Mouse (Mus musculus) cerebellum, postnatal 14 days (tissue): ENCODE results near the gene Prf1.

Experiments used
- DNase-seq, 2 experiments: peaks; one replicate each; pipeline ENCODE4 v3.0.0; 2021; ENCODE audit warnings: mixed read lengths in 2 of 2

The Prf1 gene

DNA sequence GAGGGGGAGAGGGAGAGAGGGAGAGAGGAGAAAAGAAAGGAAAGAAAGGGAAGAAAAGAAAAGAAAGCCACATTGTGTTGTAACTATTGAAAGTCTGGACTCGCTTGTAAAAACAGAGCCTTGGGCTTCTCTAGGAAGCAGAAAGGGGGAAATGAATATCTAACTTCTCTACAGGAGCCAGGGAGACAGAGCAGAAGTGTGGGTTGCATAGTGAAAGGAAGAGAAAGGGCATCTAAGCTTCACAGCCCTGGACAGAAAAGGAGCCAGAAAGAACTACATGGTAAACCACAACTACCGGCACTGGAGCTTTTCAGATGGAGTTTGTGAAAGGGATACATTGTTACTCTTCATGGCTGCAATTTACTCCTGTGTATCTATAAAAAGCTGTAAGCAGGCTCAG is 7.2 kb upstream of the Prf1 start:
- no peak for DNase-seq

DNA sequence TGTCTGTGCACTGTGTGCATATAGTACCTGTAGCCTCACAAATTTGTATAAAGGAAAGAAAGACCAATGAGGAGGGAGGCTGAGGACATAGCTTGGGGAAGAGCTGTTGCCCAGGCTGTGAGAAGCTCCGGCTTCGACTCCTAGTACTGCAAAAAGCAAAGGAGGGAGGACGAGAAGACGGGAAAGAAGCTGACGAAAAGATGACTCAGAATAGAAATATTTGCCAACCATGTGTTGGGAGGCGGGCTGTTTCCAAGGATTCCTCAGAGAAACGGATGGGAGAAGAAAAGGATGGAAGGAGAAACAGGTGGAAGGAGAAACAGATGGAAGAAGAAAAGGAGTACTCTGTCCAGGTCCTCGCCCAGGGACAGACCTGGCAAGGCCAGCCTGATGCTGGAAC is 3.4 kb upstream of the Prf1 start:
- DNase-seq: no peak

DNA sequence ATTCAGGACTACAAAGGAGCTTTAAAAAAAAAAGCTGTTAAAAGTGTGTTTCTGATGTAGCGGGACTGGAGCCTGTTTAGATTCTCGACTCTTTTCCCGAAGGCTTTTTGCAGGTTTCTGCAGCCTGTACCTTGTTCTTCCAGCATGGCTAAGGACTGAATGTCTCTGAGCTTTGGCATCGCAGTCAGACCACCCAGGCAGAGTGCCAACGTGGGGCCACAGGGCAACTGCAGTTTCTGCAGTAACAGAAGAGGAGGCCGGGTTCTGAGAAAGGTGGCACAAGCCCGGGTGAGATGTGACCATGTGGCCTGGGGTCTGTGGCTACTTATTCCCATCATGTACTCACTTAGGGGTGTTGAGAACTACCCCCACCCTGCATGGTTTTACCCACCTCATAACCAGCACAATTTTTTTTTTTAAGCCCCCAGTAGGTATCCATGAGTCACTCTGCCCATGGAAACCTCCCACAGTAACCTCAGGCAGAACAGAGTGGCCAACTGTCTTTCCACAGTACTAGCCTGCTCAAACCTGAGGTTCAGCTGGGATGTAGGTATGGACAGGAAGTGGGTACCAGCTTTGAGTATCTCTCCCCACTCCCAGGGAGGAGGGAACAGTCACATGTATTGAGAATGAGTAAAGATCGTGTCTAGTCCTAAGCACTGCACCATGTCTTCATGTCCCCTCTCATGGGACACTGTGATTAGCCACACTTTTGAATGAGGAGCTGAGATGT is 754 bp upstream of the Prf1 start:
- DNase-seq: peak; percentile 38 to 44

DNA sequence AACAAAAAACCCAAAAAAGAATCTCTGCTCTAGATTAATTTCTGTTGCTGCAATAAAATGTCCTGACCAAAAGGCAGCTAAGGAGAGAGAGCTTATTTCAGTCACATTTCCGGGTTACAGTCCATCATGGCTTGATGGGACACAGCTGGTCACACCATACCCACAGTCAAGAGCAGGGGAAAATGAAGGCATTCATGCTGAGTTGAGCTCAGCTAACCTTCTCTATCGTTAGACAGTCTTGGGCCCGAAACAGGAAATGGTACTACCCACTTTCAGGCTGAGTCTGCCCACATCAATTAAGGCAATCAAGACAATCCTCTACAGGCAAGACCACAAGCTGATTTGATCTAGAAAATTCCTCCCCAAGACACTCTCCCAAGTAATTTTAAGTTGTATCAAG is 3.4 kb downstream of the Prf1 start:
- no peak for DNase-seq

DNA sequence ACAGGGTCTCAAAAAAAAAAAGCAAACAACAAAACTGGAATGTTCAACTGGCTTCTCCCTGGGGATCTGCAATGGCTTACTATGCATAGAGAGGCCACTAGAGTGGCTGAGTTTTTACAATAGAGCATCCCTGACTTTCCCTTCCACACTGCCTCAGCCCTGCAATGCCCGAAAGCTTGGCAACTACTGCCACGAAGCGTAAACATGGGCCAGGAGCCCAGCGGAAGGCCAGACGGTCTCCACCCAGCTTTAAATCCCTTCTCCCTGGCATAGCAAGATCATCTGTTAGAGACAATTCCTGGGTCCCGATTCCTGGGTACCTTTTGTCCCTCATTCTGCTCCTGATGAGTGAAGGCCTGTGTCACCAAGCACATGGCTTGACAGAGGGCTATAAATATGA is 6.4 kb downstream of the Prf1 start:
- peak; percentile 74 for DNase-seq

DNA sequence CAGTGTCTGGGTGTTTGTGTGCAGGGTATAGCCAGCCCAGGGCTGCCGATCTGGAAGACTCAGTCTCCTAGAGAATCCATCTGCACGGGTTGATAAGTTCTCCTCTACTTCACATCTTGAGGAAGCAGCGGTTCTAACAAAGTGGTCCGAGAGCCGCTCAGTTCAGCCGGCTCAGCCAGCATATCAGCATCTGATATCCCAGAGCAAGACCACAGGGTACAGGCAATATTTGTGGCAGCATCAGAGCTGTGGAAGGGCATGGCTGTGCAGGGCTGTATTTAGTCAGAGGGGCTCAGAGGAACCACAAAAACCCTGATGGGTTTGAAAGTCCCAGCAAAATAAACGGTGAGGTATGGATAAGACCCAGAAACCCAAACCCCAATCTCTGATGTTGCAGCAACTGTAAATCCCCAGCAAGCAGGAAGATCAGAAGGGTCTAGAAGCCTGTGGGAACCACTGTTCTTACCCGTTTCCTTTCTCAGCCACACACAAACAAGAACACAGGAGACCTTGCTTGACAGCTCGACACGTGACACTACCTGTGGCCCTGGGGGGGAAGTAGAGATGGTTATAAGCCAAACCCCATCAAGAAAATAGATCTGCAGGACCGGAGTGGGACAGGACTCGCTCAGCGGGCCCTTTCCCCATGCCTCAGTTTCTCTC is 8.4 kb downstream of the Prf1 start:
- DNase-seq: no peak

DNA sequence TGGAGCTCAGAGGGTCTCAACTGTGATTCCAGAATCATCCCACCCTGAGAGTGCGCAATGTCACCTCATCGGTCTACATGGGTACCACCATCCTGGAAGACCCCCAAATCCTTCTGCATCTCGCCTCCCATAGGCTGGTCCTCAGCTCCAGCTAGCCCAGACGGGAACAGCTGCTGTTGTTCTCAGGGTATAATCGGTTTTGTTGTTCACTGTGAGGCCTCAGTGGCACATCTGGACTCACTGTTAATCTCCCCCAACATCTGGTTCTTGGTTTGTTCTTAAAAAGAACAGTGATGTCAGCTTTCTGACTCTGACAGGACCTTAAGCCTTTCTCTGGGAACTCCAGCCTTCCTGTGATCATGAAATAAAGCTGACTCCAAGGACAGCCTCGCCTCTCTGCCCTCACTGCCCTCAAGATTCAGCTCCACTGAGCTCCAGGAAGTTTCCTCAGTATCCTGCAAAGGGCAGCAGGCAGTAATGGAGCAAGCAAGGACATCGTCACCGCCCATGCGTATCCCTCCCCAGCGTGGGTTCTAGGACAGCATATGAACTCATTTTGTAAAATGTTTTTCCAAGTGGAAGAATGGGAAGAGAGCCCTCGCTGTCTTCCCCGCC is 11.2 kb downstream of the Prf1 start:
- no peak for DNase-seq

DNA sequence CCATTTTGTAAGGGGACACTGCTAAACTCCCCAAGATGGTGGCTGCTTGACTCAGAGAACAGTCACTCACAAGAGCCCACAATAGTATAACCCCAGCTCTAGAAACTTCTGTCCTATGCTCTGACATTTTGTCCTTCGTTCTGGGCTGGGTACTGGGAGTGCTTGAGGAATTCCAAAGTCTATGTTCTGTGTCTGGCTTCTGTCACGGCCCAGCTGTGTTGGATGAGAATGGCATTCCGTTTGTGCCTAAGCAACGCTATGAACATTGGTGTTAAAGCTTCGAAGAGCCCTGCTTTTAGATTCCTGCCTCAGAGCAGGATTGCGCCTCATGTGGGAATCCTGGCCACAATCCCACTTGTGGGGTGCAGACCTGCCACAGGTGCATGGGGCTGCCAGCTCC is 14.5 kb downstream of the Prf1 start:
- no peak for DNase-seq

DNA sequence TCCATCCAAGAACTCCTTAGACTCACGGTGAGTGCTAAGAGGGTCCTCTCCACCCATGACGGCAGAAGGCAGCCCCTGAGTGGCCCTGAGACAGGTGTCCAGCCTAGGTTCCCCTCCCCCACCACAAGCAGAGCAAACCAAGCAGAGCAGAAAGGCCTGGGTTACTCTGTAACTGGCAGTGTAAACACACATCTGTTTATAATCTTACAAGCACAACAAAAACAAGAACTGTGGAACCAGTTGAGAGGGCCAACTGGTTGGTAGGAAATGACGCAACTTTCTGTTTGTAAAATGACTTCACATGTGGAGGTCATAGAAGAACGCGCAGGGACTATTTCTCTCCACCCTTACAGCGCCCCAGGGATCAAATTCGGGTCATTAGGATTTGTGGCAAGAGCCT is 15.1 kb downstream of the Prf1 start:
- DNase-seq: no peak

DNA sequence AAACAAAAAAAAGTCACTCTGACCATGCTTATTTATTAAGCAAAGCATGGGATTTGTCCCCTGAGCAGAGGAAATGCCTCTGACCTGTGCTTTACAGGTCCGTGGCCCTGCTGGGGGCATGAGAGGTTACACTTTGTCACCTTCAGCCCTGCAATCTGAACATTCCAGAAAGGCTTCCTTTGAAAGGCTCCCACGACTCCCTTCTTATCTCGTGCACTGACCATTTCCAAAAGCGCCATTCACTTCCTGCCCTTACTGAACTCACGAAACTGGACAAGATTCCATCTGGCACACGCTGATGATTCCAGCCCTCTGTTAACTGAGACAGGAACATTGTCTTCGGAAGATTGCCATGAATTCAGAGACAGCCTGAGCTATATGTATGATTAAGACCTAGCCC is 16.1 kb downstream of the Prf1 start:
- no peak for DNase-seq

DNA sequence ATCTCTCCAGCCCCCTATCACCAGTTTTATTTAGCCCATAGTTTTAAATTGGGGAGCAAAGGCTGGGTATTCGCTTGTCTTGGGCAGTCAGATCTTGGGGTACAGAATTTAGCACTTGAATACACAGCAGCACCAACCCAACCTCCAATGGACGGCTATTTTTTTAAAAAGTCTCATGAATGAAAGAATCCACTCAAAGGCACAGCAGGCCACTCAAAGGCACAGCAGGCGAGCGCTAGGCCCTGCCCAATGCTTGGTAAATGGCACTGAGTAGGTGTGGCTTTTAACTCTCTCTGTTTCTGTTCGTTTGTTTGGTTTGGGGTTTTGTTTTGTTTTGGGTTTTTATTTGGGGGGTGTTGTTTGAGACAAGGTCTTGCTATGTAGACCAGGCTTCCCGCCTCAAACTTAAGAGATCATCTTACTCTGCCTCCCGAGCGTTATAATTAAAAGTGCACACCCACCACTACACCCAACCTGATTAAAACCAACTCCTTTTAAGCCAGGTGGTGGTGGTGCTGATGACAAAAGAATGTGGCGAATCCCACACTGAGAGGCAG is 17.8 kb downstream of the Prf1 start:
- no peak for DNase-seq

DNA sequence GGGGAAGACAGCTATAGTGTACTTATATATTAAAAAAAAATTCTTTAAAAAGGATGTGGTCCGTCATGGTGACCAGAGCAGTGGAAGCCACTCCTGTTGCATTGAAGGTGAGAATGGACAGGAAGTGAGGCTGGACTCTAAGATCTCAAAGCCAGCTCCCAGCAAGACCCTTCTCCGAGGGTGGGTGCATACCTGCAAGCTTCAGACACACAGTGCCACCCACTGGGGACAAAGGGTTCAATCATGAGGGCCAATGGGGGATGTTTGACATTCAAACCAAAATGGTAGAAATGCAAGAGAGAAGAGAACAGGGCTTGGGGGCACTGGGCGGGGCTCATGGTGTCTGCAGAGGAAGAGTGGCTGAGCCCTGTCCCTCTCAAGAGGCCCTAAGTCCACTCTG is 20.9 kb downstream of the Prf1 start:
- DNase-seq: no peak

DNA sequence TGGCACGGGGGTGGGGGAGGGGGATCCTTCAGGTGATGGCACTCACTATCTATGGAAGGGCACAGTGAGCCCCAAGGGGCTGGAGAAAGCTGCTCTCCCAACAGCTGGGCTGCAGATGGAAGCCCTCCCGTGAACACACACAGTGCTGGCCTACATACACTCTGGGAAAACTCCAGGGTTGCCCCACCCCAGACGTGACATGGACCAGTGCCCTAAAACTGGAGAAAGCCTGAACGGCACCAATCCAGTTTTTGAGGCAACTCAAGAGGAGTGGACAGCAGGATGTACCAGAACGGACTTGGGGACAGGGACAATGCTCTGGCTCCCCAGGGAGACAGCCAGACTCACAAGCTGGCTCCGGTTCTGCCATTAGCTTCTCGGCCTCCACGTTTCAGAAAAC is 27.1 kb downstream of the Prf1 start:
- DNase-seq: no peak

DNA sequence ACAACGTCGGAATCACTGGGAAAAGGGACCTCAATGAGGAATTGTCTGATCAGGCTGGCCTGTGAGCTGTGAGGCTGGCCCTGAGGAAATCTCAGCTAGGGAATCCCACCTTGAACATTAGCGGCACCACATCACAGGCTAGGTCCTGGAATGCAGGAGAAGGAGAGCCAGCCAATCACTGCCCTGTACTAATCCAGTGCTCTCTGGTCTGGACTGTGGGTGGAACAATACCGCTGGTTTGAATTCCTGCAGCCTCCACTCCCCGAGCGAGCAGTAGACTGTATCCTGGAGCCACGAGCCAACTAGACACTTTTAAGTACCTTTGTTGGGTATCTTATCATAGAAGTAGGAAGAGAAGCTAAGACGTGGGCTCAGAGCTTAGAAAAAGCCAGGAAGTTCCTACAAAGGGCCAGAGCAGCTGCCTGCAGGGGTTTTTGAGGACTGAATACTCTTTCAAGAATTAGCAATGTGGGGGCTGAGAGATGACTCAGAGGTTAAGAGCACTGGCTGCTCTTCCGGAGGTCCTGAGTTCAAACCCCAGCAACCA is 28.2 kb downstream of the Prf1 start:
- no peak for DNase-seq

DNA sequence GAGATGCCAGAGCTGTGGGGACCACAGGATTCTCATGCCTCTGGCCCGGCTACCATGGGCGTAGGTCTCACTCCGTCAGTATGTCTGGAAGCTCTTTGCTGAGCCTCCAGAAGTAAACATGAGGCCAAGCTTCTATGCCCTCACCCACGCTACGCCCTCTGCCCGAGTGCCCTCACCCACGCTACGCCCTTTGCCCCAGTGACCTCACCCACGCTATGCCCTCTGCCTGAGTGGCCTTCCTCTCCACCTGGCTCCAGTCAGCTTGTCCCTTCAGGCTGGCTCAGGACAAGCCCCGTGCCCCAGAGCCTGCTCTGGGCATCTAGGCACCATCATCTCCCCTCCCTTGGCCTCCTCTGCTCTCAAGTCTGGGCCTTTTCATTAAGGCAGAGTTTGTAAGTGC is 29.9 kb downstream of the Prf1 start:
- DNase-seq: no peak

DNA sequence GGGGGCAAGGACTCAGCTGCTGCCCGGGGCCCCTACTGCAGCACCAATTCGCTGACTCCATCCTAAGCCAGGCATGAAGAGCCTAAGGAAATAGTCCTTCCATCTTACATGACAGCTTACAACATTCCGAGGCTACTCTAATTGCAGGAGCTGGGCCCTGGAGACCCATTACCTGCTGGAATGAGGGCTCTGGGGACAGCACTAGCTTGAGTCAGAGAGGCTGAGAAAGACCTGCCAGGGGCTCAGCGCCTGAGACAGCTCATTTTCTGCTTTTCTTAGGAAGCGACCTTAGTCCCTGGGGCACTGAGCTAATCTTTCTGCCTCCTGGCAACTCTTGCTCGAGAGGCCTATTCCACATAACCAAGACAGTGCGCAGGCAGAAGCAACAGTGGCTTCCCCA is 31.3 kb downstream of the Prf1 start:
- no peak for DNase-seq

DNA sequence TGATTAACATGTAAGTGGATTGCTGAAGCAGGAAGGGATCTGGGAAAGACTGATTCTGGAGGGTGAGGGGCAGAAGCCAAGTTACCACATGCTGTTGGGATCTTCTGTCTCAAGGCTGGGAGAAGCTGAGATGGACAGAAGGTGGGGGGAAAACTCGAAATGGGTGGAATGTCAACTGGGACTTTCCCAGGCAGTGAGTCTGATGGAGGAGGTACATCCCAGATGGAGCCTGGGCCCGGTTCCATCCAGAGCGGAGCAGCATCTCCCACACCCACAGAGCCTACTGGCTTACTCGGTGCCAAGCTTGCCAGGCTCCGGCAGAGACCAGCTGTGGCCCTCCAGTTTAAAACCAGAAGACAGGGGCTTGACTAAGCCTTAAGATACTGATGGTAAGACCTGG is 33.4 kb downstream of the Prf1 start:
- peak; percentile 87 to 92 for DNase-seq

DNA sequence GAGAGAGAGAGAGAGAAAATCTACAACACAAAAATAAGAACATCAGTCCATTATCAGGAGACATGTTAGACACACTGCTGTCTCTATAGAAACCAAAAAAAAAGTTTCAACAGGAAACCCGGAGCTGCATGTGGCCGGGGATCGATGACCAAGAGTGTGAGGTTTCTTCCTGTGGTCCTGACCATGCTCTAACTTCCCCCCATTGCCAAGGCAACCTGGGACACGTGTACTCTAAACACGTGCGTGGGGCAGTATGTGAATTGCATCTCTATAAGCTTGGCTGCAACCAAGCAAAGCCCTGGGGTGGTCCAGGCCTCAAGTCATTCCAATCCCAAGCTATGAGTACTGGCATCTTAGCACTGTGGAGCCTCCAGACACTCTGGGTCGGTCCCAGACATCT is 36.9 kb downstream of the Prf1 start:
- DNase-seq: no peak

DNA sequence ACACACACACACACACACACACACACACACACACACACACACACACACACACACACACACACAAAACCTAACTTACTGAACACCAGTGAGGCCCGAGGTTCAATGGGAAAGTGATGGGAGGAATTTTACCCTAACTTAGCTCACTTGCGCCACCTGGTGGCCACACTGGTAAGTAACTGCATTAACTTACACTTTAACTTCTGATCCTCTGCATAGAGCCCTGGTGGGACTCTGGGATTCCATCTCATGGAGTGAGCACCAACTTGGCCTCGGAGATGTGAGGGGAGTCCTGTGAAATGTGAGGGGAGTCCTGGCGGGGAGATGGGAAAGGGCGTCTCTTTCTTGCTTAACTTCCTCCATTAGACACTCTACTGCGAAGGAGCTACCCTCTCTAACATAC is 38.5 kb downstream of the Prf1 start:
- peak; percentile 92 to 96 for DNase-seq

DNA sequence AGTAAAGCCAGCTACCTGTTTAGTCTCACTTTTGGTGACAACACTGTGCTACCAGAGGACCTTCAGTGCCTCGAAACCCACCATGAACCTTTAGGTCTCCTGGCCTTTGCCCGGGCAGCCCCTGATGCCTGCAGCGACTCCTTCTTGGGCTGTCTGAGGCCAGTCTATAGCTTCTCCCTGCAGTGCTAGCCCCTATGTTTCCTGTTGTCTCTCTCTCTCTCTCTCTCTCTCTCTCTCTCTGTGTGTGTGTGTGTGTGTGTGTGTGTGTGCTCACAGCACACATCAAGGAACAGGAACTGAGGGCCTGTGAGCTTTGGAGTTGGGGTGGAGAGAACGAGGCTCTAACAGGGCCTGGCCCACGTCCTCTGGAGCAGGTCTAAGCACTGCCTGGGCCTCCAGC is 39.0 kb downstream of the Prf1 start:
- DNase-seq: no peak

DNA sequence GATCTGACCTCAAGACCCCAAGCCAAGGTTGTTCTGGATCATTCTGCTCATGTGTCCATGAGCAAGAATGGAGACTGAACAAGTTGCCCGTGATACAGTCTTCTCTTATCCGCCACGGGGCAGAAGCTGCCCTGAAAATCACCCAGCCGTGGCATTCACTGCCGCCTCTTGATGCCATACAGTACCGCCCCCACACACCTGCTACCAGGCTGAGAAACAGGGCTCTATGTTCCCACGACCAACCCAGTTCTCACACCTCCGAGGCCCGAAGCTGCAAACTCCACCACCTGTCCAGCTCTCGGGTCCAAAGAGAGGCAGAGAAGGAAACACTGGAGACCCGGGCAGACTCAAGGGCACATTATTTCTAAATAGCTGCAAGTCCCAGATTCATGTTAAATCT is 40.0 kb downstream of the Prf1 start:
- no peak for DNase-seq

DNA sequence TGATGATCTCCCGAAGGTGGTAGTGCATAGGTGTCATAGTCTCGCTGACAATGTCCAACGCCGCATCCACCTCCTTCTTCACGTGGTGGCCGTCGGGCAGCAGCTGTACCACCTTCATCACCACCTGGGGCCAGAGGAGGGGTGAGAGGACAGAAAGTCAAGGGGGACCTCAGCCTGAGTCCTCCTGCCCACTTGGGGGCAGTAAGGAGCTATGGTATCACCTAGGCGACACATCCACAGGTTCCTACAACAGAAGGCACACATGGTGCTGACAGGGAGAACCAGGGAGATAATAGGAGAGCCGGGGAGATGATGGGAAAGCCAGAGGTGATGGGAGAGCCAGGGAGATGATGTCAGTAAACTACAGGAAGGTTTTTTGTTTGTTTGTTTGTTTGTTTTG is 41.6 kb downstream of the Prf1 start:
- peak in 1 of 2 experiments; percentile 36 for DNase-seq

DNA sequence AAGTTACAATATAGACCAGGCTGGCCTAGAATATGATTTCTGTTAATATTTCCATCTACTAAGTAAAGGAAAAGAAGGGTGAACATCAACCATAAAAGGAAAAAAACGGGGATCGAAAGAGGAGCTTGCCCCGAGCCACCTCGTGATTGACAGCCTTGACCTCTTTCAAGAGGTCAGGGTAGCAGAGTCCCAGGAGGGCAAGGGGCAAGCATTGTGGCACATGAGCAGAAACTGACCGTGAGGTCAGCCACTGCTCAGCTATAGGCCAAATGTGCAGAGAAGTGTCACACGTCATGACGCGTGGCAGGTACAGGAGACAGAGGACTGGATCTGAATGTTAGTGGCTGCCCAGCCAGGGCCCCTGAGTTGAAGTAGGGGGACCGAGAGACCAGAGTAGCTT is 42.6 kb downstream of the Prf1 start:
- DNase-seq: no peak

DNA sequence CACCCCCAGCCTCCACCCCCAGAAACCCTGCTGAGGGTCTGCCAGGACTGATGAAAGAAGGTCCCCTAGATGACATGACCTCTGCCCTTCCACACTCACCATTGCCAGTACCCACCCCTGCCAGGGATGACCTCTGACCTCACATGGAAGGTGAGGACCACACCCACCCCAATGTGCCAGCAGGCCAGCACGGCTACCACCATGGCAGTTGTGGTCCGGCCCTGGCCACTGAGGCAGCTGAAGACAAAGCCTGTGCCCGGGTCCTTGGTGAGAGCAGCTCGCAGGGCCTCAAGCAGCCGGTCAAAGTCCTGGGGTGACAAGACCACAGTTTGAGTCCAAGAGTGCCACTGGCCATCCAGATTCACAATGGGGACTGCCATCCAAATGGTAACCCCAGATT is 43.4 kb downstream of the Prf1 start:
- DNase-seq: peak in 1 of 2 experiments; percentile 25
